Mouse (Mus musculus) myocyte (in vitro differentiated cells): ENCODE measurements at regions not wholly inside any gene's neighbourhood (a gene's known extent, or its start where the extent isn't known, plus 50 kb on each side); places are given as distances from the start of the nearest gene placed in this dataset.

Experiments
- H3K27me3 ChIP-seq: one replicate; pipeline ENCODE4 v1.6.1; 2011; ENCODE audit not compliant: control insufficient read depth, insufficient read depth, insufficient read length
- H3K36me3 ChIP-seq: one replicate; pipeline ENCODE4 v1.6.1; 2011; ENCODE audit not compliant: control insufficient read depth, insufficient read depth
- H3K4me2 ChIP-seq: one replicate; pipeline ENCODE4 v1.6.1; 2011; ENCODE audit warnings: low read depth, control low read depth
- H3K4me3 ChIP-seq: one replicate; pipeline ENCODE4 v1.5.1; 2011; ENCODE audit warnings: mild to moderate bottlenecking, control low read depth, moderate library complexity
- H3K79me2 ChIP-seq: one replicate; pipeline ENCODE4 v1.6.1; 2011; ENCODE audit not compliant: control insufficient read depth, insufficient read depth
- H3ac ChIP-seq: one replicate; pipeline ENCODE4 v1.6.1; 2011; ENCODE audit not compliant: control insufficient read depth, insufficient read length
- CEBPB ChIP-seq: IDR thresholded peaks from 2 replicates; pipeline ENCODE4 v1.6.1; 2011; ENCODE audit warnings: mild to moderate bottlenecking, moderate library complexity; ENCODE audit not compliant: poor library complexity, insufficient read depth, severe bottlenecking
- E2F4 ChIP-seq: IDR thresholded peaks from one replicate; pipeline ENCODE4 v1.6.1; 2011; ENCODE audit warnings: mild to moderate bottlenecking, control low read depth, moderate library complexity; ENCODE audit not compliant: insufficient read depth
- MAX ChIP-seq: IDR thresholded peaks from one replicate; pipeline ENCODE4 v1.6.1; 2011; ENCODE audit warnings: low read depth, mild to moderate bottlenecking, control low read depth
- MYOD1 ChIP-seq, 3 experiments: IDR thresholded peaks; one replicate each; pipeline ENCODE4 v1.6.1; 2011; ENCODE audit warnings: control low read depth in 2 of 3, low read depth in 2 of 3, mild to moderate bottlenecking in 2 of 3, moderate library complexity in 1 of 3; ENCODE audit not compliant: insufficient read length in 2 of 3, control insufficient read depth in 1 of 3
- MYOG ChIP-seq, 3 experiments: IDR thresholded peaks; one replicate each; pipeline ENCODE4 v1.6.1; 2011; ENCODE audit warnings: control low read depth in 2 of 3, low read depth in 2 of 3, mild to moderate bottlenecking in 2 of 3; ENCODE audit not compliant: insufficient read length in 2 of 3, control insufficient read depth in 1 of 3, insufficient read depth in 1 of 3
- POLR2A ChIP-seq: IDR thresholded peaks from one replicate; pipeline ENCODE4 v1.6.1; 2011; ENCODE audit warnings: low read depth, mild to moderate bottlenecking, control low read depth, moderate library complexity; ENCODE audit not compliant: insufficient read length
- POLR2AphosphoS2 ChIP-seq: IDR thresholded peaks from one replicate; pipeline ENCODE4 v1.6.1; 2011; ENCODE audit warnings: low read depth, control low read depth; ENCODE audit not compliant: insufficient read length
- REST ChIP-seq: IDR thresholded peaks from one replicate; pipeline ENCODE4 v1.6.1; 2011; ENCODE audit warnings: mild to moderate bottlenecking, control low read depth, moderate library complexity; ENCODE audit not compliant: insufficient read depth, insufficient read length
- SRF ChIP-seq: IDR thresholded peaks from one replicate; pipeline ENCODE4 v1.6.1; 2011; ENCODE audit warnings: low read depth; ENCODE audit not compliant: control insufficient read depth, insufficient read length
- TCF12 ChIP-seq: IDR thresholded peaks from one replicate; pipeline ENCODE4 v1.6.1; 2011; ENCODE audit warnings: mild to moderate bottlenecking, control low read depth; ENCODE audit not compliant: poor library complexity, insufficient read depth, severe bottlenecking
- TCF3 ChIP-seq: IDR thresholded peaks from one replicate; pipeline ENCODE4 v1.6.1; 2011; ENCODE audit warnings: low read depth, control low read depth; ENCODE audit not compliant: insufficient read length
- USF1 ChIP-seq: IDR thresholded peaks from one replicate; pipeline ENCODE4 v1.6.1; 2011; ENCODE audit warnings: low read depth, mild to moderate bottlenecking, control low read depth, moderate library complexity

DNA sequence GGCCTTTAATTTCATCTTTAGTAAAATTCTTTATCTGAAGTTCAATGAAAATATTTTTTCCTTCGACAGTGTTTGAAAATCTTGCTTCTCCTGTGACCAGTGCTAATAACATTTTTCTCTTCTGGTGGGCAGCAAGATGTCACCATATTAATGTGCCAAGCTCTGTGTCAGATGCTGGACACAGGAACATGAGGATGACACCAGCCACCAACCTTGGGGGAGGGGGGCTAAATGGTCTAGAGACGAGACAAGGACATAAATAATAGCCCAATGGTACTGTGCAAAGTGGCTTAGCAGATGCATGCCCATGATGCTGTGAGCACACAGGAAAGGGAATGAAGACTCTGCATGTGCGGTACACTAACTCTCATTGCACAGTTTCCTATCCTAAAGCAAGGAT, 373.8 kb downstream of the Nuf2 start:
- Histone ChIP-seq H3K36me3 (no peaks in the 10 kb centered on the region), H3K4me3 (no peak overlapping the region), H3K4me2 (no peak overlapping the region), H3ac (no peak overlapping the region), H3K27me3 (no peaks in the 10 kb centered on the region), H3K79me2 (no peaks in the 10 kb centered on the region)
- TF ChIP-seq POLR2AphosphoS2 (no peak), SRF (no peak), USF1 (no peak)

DNA sequence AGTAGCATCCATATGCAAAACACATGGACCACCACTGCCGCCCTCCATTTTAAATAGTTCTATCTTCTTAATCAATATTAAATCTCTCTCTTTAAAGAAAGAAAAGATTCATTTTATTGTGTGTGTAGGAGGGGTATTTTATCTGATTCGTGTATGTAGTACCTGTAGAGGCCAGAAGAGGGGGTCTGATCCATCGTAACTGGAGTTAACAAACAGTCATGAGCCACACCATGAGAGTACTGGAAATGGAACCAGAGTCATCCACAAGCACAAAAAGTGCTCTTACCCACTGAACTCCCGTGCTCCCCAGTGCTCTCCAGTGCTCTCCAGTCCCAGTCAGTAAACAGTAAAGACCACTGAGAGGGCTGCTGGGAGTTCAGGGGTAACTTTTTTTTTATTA, 374.4 kb downstream of the Nuf2 start:
- TF ChIP-seq MYOD1 (IDR thresholded peaks at IDR 0.05; ENCODE audit: control insufficient read depth in 1 of 3, insufficient read length in 2 of 3, low read depth in 2 of 3): no peak
- TF ChIP-seq MAX: no peak
- no peak for TF ChIP-seq TCF12
- no peak for TF ChIP-seq USF1
- no peak for TF ChIP-seq REST
- TF ChIP-seq SRF: no peak
- no peak for TF ChIP-seq POLR2A
- no peak for TF ChIP-seq E2F4
- TF ChIP-seq TCF3: no peak
- no peak for TF ChIP-seq CEBPB
- TF ChIP-seq POLR2AphosphoS2: no peak
- TF ChIP-seq MYOG (IDR thresholded peaks at IDR 0.05; ENCODE audit: control insufficient read depth in 1 of 3, insufficient read depth in 1 of 3, insufficient read length in 2 of 3, low read depth in 2 of 3): no peak

DNA sequence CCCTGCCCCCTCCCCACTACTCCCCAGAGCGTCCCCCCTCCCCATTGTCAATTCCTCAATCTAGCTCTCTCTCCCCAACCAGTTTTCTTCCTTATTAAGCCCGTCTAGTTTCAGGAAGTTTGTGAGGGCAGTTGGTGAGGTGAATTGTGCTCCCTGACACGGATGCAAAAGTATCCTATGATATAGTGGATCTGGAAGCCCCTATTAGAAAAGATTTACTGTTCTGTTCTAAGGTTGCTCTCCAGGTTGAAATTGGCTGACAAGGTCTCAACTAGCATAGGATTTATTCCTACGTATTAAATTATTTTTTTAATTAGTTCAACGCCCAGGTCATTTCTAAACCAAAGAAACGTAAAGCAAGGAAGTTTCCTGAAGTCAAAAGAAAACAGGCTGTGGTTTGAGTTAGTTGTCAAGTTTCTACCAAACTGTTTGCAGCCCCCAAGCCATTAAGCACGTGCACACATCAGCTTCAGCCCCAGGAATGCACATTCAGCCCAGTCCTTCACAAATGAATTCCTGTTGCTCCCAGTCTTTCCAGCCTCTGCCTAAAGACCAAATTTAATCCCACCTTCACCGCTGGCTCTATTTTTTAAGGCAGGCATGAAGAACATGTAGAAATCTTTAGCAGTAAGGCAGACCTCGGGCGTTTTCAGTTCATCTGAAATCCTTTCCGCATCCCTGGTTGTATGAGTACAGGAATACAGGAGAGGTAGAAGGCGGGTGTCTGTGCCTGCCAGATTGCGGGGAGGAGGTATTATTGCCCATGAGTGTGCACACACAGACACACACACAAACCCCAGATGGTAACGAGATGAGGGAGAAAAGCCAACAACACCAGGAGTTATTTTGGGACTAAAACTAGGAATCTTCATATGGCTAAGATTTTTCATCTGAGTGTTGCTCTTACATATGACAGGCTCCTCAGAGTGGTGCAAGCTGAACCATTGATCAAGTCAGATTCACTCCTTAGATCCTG, 375.5 kb downstream of the Nuf2 start:
- no peak overlapping the region for H3K4me3 ChIP-seq
- no peak overlapping the region for H3K4me2 ChIP-seq
- no peak for TF ChIP-seq MYOD1 (IDR thresholded peaks at IDR 0.05; ENCODE audit: control insufficient read depth in 1 of 3, insufficient read length in 2 of 3, low read depth in 2 of 3)
- no peak for TF ChIP-seq REST
- TF ChIP-seq POLR2A: no peak
- no peak for TF ChIP-seq SRF
- TF ChIP-seq POLR2AphosphoS2: no peak
- no peaks in the 10 kb centered on the region for H3K79me2 ChIP-seq
- no peaks in the 10 kb centered on the region for H3K36me3 ChIP-seq
- no peaks in the 10 kb centered on the region for H3K27me3 ChIP-seq
- H3ac ChIP-seq: no peak overlapping the region

More for the DNA sequence above, 374.4 kb downstream of the Nuf2 start:
- Histone ChIP-seq H3K36me3 (no peaks in the 10 kb centered on the region), H3K4me3 (no peak overlapping the region), H3K4me2 (no peak overlapping the region), H3K79me2 (no peaks in the 10 kb centered on the region), H3K27me3 (no peaks in the 10 kb centered on the region), H3ac (no peak overlapping the region)

DNA sequence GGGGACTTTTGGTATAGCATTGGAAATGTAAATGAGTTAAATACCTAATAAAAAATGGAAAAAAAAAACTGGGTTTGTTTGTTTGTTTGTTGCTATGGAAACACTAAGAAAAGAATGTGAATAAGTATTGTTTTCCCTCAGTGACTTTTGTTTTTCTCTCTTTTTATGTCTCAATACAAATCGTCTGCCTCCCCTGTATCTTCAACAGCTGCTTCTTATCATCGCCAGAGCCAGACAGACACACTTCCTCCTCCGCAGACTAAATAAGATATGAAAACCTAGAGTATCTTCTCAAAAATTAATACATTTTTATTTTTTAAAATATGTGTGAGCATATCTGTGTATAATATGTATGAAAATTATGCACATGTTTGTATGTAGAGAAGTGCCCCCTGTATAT, 389.0 kb downstream of the Nuf2 start:
- Histone ChIP-seq H3K4me3 (no peak overlapping the region), H3K79me2 (no peaks in the 10 kb centered on the region), H3K4me2 (no peak overlapping the region), H3ac (no peak overlapping the region), H3K27me3 (no peaks in the 10 kb centered on the region), H3K36me3 (no peaks in the 10 kb centered on the region)
- TF ChIP-seq REST: no peak
- TF ChIP-seq POLR2AphosphoS2: no peak
- TF ChIP-seq TCF3: no peak
- TF ChIP-seq MAX: no peak
- no peak for TF ChIP-seq E2F4
- TF ChIP-seq MYOD1 (IDR thresholded peaks at IDR 0.05; ENCODE audit: control insufficient read depth in 1 of 3, insufficient read length in 2 of 3, low read depth in 2 of 3): no peak
- no peak for TF ChIP-seq TCF12
- TF ChIP-seq CEBPB: no peak
- no peak for TF ChIP-seq MYOG (IDR thresholded peaks at IDR 0.05; ENCODE audit: control insufficient read depth in 1 of 3, insufficient read depth in 1 of 3, insufficient read length in 2 of 3, low read depth in 2 of 3)

GRCm38 (mm10) chr1:169140056-169140455, 391.2 kb downstream of the Nuf2 start:
- H3K4me2 ChIP-seq: no peak overlapping the region
- no peaks in the 10 kb centered on the region for H3K79me2 ChIP-seq
- H3K27me3 ChIP-seq: no peaks in the 10 kb centered on the region
- no peak for TF ChIP-seq MYOD1 (IDR thresholded peaks at IDR 0.05; ENCODE audit: control insufficient read depth in 1 of 3, insufficient read length in 2 of 3, low read depth in 2 of 3)
- TF ChIP-seq SRF: no peak
- TF ChIP-seq CEBPB: peak; percentile 57; the same call in 1 of the 2 replicates
- H3K4me3 ChIP-seq: no peak overlapping the region
- no peaks in the 10 kb centered on the region for H3K36me3 ChIP-seq
- no peak overlapping the region for H3ac ChIP-seq
